Mouse (Mus musculus) cerebellum, adult 2 months (tissue): Measurements from ENCODE around the gene Fxr1. TPM values are rescaled to one million over a fixed set of nuclear protein-coding genes. Genes with fewer than 3 reads are reported as not detected.
"Not testable (repeated sequence)": the region's sequence is repeated elsewhere in the genome, so short reads cannot be mapped to it uniquely, and the experiment has no call there.

Experiments used
- DNase-seq, 2 experiments: peaks; one replicate each; pipeline ENCODE4 v3.0.0; 2021
- H3K27ac ChIP-seq: fragments of 200-500 bp; 2 replicates; pipeline ENCODE4 v1.5.1; 2012; ENCODE audit warnings: low read length, control low read depth, inconsistent platforms; ENCODE audit not compliant: insufficient read depth
- H3K27me3 ChIP-seq: fragments of 200-500 bp; 2 replicates; pipeline ENCODE4 v1.6.1; 2012; ENCODE audit warnings: inconsistent platforms, mild to moderate bottlenecking, low read length, moderate library complexity; ENCODE audit not compliant: control insufficient read depth, insufficient read depth
- H3K4me1 ChIP-seq: fragments of 200-500 bp; 2 replicates; pipeline ENCODE4 v1.6.1; 2011; ENCODE audit warnings: low read length; ENCODE audit not compliant: control insufficient read depth, insufficient read depth
- H3K4me3 ChIP-seq: fragments of 200-500 bp; replicated peaks from 2 replicates; pipeline ENCODE3; 2011; ENCODE audit warnings: mild to moderate bottlenecking, low read depth, low read length, control low read depth; ENCODE audit not compliant: insufficient read depth
- CTCF ChIP-seq: fragments of 200-500 bp; IDR thresholded peaks from 2 replicates; pipeline ENCODE4 v1.5.1; 2011; ENCODE audit warnings: low read depth, mild to moderate bottlenecking, control low read depth, low read length, moderate library complexity, borderline replicate concordance; ENCODE audit not compliant: insufficient read depth
- POLR2A ChIP-seq: fragments of 200-500 bp; IDR thresholded peaks from 2 replicates; pipeline ENCODE4 v1.6.1; 2011; ENCODE audit warnings: low read length, control low read depth, borderline replicate concordance; ENCODE audit not compliant: insufficient read depth
- WGBS: fragments of 180-500 bp; shearing (Covaris S2); methylation state at CpG from one replicate; pipeline ENCODE4 v1.1.7; 2018; 5-methylcytosine and 5-hydroxymethylcytosine counted together
- polyA plus RNA-seq: library from polyadenylated mRNA; depleted of rRNA; stranded (reverse); fragments of >200 nt; gene quantifications from 2 replicates; pipeline ENCODE4 v1.2.3, GENCODE M21; 2012; rRNA removed

The Fxr1 gene
- polyA plus RNA-seq, result 56.8 and 62.8 TPM in 2 replicates

DNA sequence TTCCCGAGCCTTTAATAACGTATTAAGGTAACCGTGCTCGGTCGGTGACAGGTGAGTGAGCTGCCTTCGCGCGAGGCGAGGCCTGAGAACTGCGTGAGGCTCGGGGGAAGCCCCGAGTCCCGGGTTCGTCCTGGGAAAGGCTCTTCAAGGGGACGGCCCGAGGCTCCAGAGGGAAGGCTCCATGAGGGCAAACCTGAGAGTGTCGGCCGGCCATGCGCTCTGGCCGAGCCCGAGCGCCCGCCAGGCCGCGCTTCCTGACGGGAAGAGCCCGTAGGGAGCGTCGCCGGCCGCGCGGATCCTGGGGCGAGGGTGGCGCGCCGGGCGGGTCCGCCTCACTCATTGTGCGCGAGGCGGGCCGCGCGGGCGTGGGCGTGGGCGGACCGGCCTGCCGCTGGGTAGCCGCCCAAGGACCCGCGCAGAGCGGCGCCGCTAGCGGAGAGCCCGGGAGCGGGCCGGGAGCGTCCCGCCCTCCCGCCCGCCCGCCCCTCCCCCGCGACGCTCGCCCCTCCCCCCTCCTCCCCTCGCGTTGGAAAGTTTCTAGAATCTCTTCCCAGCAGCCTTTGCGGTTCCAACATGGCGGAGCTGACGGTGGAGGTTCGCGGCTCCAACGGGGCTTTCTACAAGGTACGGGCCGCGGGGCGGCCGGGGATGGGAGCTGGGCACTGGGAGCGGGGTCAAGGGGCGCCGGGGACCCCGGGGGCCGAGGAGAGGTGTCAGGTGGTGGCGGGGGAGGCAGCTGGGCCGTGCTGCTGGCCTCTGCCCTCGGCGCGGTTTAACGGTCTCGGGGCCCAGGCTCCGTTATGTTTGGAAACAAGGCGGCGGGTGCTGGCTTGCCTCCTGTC, at the start of gene Fxr1:
Gene Fxr1, plus strand, starts transcription at position 404 of the 842 bp plus-strand sequence.
- TF ChIP-seq CTCF, result no peak
- TF ChIP-seq POLR2A, result peak; percentile 68; the same call in 1 of the 2 replicates
- 1% methylated on average over 66 of the region's 97 CpGs for WGBS
- peak within 1 kb of the TSS; percentile 92 for H3K27ac ChIP-seq
- DNase-seq, result peak; percentile 88 to 89
- H3K27me3 ChIP-seq, result no peaks in the 10 kb centered on the region
- peak within 1 kb of the TSS; percentile 94 for H3K4me3 ChIP-seq
- peaks cover 2% of the 10 kb centered on the region; the same call in 1 of the 2 replicates for H3K4me1 ChIP-seq

DNA sequence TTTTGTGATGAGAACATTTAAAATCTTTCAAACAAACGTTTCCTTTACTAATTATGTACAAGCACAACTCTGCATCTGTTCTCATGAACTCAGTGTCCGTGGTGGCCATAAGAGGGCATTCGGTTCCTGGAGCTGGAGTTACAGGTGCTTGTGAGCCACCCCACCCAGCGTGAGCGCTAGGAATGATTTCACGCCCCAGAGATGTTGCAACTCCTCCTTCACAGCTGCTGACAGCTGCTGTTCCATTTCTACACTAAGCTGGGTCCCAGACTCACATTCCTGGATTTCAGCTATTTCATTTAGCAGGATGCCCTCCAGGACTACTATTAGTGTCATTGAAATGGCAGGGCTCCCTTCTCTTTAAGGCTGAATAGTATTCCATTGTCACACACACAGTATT, 40.3 kb upstream of the Fxr1 start:
- 66% methylated on average over 6 of the region's 6 CpGs for WGBS
- H3K27ac ChIP-seq, result no peak overlapping the region
- TF ChIP-seq CTCF (no peak), POLR2A (no peak)
- no peaks in the 10 kb centered on the region for H3K27me3 ChIP-seq
- no peak overlapping the region for H3K4me3 ChIP-seq
- no peak for DNase-seq
- no peaks in the 10 kb centered on the region for H3K4me1 ChIP-seq

DNA sequence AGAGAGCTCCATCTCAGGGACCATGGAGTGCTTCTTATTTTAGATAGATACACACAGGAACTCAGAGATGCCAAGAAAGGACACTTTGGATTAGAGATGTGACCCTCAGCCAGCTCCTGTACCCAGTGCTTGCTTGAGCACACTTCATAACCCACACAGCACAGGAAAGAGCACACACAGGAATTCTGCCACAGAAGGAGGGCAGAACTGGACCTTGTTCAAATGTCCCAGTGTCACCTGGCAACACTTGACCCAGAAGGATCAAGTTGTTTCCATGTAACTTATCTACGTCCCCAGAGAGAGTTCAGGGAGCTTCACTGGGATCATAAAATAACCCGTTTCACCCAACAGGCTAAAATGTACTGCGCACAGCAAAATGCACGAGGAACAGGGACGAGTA, 37.0 kb upstream of the Fxr1 start:
- TF ChIP-seq POLR2A, result no peak
- TF ChIP-seq CTCF, result no peak
- Histone ChIP-seq H3K4me3 (no peak overlapping the region), H3K27me3 (no peaks in the 10 kb centered on the region), H3K4me1 (no peaks in the 10 kb centered on the region), H3K27ac (no peak overlapping the region)
- 81% methylated on average over 5 of the region's 5 CpGs for WGBS
- DNase-seq, result no peak

DNA sequence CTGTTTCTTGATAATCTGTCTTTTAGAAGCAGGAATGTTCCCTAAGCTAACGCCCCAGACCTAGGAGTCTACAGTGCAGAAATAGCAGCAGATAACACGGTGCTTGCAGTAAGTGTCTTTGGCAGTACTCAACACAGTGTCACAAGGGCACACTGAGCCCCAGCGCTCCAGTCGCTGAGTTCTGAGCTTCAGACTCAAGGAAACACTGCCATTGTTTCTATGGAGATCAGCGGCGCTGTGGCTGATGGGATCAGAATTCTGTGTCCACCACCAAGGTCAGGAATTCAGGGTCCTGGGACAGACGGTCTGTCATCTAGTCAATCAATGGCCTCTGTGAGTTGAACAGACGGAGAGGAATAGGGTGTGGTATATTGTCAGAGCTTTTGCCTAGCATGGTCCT, 30.4 kb upstream of the Fxr1 start:
- Histone ChIP-seq H3K4me3 (no peak overlapping the region), H3K27ac (no peak overlapping the region), H3K27me3 (no peaks in the 10 kb centered on the region), H3K4me1 (no peaks in the 10 kb centered on the region)
- WGBS, result 67% methylated on average over 8 of the region's 8 CpGs
- TF ChIP-seq CTCF, result no peak
- TF ChIP-seq POLR2A, result no peak
- no peak for DNase-seq

DNA sequence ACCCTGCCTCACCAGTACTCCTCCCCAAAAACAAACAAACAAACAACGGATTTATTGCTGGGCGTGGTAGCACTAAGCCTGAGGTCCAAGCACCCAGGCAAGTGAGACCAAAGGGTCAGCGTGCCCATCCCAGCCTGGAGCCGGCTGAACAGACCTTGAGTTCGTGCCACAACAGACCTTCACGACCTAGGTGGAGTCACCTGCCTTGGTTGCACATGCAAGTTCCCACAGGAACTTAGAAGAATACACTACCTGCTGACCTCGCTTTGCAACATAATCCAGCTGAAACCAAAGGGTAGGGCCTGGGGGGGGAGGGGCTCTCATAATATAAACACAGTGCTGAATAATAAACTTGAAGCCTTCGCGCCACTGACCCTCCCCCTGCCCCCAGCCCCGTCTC, 29.3 kb upstream of the Fxr1 start:
- no peaks in the 10 kb centered on the region for H3K4me1 ChIP-seq
- TF ChIP-seq CTCF (no peak), POLR2A (no peak)
- no peak for DNase-seq
- no peak overlapping the region for H3K4me3 ChIP-seq
- H3K27ac ChIP-seq, result no peak overlapping the region
- WGBS, result 79% methylated on average over 10 of the region's 10 CpGs
- H3K27me3 ChIP-seq, result no peaks in the 10 kb centered on the region

DNA sequence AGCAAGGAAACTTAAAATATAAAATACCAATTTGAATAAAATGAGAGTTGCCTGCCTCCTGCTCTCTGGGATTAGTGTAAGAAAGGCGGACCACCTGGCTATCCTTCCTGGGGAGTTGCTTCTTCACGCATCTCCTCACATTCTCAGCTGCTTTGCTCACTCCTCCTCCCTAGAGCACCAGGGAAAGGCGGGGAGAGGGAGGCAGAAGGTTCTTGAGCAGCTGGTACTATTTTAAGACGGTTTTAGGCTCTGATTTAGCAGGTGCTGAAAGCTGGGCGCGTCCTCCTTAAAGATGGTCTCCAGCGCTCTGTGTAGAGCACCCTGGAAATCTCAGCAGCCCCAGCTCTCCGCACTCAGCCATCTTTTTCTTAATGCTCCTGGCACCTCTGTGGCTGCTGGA, 28.8 kb upstream of the Fxr1 start:
- Histone ChIP-seq H3K4me1 (no peaks in the 10 kb centered on the region), H3K27ac (no peak overlapping the region), H3K27me3 (no peaks in the 10 kb centered on the region), H3K4me3 (no peak overlapping the region)
- WGBS, result 70% methylated on average over 8 of the region's 8 CpGs
- no peak for DNase-seq
- no peak for TF ChIP-seq CTCF
- no peak for TF ChIP-seq POLR2A

DNA sequence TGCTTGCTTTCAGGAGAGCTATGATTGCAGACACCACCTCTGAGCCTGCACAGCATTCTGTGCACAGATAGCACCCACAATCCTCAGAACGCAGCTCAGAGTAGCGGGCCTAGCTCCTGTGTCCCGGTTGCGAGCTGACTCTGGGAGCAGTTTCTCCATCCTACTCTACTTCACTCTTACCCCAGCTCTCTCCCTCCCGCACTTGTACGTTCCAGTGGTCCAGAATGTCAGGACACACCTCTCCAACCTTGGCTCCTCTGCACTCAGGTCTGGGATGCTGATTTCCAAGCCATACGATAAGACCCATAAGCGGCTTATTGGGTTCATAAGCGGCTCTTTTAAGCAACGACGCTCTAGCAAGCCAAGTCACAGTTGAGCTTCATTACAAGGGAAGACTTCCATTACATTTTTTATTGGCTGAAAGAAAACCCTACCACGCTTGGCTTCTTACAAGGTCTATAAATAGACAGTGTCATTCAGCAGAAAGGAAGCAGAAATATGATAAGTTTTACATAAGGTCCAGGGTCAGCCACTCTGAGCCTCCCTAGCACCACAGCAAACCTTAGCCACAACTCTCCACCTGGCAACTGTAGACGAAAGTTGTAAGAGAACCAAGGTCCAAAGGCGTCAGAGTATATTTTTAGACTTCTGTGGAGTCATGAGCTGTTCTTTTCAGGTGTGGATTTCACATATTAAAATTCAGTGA, 26.2 kb upstream of the Fxr1 start:
- 91% methylated on average over 14 of the region's 14 CpGs for whole genome bisulfite sequencing
- Histone ChIP-seq H3K27ac (no peak overlapping the region), H3K27me3 (no peaks in the 10 kb centered on the region), H3K4me1 (no peaks in the 10 kb centered on the region), H3K4me3 (no peak overlapping the region)
- TF ChIP-seq CTCF, result no peak
- no peak for TF ChIP-seq POLR2A
- DNase-seq, result no peak

DNA sequence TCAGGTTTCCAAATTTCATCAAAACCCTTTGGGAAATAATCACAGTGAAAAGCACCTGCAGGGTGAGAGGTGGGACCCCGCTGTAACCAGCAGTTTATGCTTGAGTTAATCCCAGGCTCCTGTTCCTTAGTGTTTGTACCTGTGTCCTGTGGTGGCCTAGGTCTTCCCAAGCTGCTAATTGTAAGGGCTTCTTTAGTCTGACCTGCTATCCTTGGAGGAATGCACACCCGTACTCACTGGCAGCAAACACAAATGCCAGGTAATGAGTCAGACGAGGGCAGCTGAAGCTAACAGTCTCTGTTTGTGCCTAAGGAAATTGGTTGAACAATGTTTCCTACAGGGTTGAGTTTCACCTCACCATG, 25.6 kb upstream of the Fxr1 start:
- no peaks in the 10 kb centered on the region for H3K27me3 ChIP-seq
- no peak for DNase-seq
- no peaks in the 10 kb centered on the region for H3K4me1 ChIP-seq
- no peak for TF ChIP-seq CTCF
- TF ChIP-seq POLR2A, result no peak
- H3K4me3 ChIP-seq, result no peak overlapping the region
- WGBS, result 77% methylated on average over 3 of the region's 3 CpGs
- no peak overlapping the region for H3K27ac ChIP-seq

DNA sequence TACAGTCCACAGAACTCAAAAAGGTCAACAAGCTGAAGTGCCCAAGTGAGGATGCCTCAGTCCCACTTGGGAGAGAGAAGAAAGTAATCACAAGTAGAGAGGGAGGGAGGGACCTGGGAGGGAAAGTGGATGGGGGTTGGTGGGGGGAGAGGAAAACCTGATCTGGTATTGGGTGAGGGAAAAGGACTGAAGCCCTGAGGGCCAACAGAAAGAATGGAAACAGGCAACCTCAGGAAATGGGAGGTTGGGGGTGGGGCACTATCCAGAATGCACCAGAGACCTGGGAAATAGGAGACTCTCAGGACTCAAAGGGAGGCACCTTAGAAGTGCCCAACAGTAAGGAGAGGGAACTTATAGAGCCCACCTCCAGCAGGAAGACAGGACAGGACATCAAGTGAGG, 18.1 kb upstream of the Fxr1 start:
- not testable (repeated sequence) for H3K27ac ChIP-seq, H3K4me3 ChIP-seq, H3K27me3 ChIP-seq, H3K4me1 ChIP-seq, DNase-seq
